Mouse (Mus musculus): ENCODE data around the gene Gucd1. TPM values are rescaled to one million over a fixed set of nuclear protein-coding genes. Genes with fewer than 3 reads are reported as not detected.

Gucd1 gene
- polyA plus RNA-seq, 1 experiment, result 87.2 TPM

- Histone ChIP-seq H3K27ac (ENCODE audit: insufficient read depth, low read length) (no peak overlapping the region), H3K27me3 (ENCODE audit: control insufficient read depth, insufficient read depth, low read length) (no peaks in the 10 kb centered on the region), H3K4me3 (ENCODE audit: extremely low read depth, insufficient read depth, insufficient read length) (no peak overlapping the region), H3K4me1 (ENCODE audit: control insufficient read depth, insufficient read depth, insufficient read length) (peaks cover 6% of the 10 kb centered on the region; the same call in 1 of the 2 replicates), H3K36me3 (ENCODE audit: control insufficient read depth, insufficient read depth, low read length) (peaks cover 8% of the 10 kb centered on the region; the same call in 1 of the 2 replicates)
- DNase-seq (ENCODE audit: low read depth in 1 of 2, low spot score in 2 of 2), result no peak
- 80% methylated on average over 7 of the region's 7 CpGs for WGBS
- TF ChIP-seq POLR2A (IDR thresholded peaks at IDR 0.05; ENCODE audit: low read depth, low read length), result no peak
- TF ChIP-seq CTCF (IDR thresholded peaks at IDR 0.05; ENCODE audit: extremely low read depth, insufficient read depth, insufficient read length, insufficient replicate concordance), result no peak
Measured at GRCm38 (mm10) chr10:75334175-75334574, 183.6 kb downstream of the Gucd1 start.

GRCm38 (mm10) chr10:75333176-75333776 lies 184.5 kb downstream of the Gucd1 start:
- no peaks in the 10 kb centered on the region for H3K27me3 ChIP-seq (ENCODE audit: control insufficient read depth, insufficient read depth, low read length)
- H3K27ac ChIP-seq (ENCODE audit: insufficient read depth, low read length), result no peak overlapping the region
- no peak overlapping the region for H3K4me3 ChIP-seq (ENCODE audit: extremely low read depth, insufficient read depth, insufficient read length)
- H3K36me3 ChIP-seq (ENCODE audit: control insufficient read depth, insufficient read depth, low read length), result peaks cover 8% of the 10 kb centered on the region; the same call in 1 of the 2 replicates
- whole genome bisulfite sequencing, result 92% methylated on average over 23 of the region's 23 CpGs
- no peak for TF ChIP-seq CTCF (IDR thresholded peaks at IDR 0.05; ENCODE audit: extremely low read depth, insufficient read depth, insufficient read length, insufficient replicate concordance)
- TF ChIP-seq POLR2A (IDR thresholded peaks at IDR 0.05; ENCODE audit: low read depth, low read length), result no peak
- no peak for DNase-seq (ENCODE audit: low read depth in 1 of 2, low spot score in 2 of 2)
- no peaks in the 10 kb centered on the region for H3K4me1 ChIP-seq (ENCODE audit: control insufficient read depth, insufficient read depth, insufficient read length)

GRCm38 (mm10) chr10:75332268-75332667 lies 185.5 kb downstream of the Gucd1 start:
- Histone ChIP-seq H3K36me3 (ENCODE audit: control insufficient read depth, insufficient read depth, low read length) (peaks cover 8% of the 10 kb centered on the region; the same call in 1 of the 2 replicates), H3K27me3 (ENCODE audit: control insufficient read depth, insufficient read depth, low read length) (no peaks in the 10 kb centered on the region), H3K4me3 (ENCODE audit: extremely low read depth, insufficient read depth, insufficient read length) (no peak overlapping the region), H3K4me1 (ENCODE audit: control insufficient read depth, insufficient read depth, insufficient read length) (peaks cover 4% of the 10 kb centered on the region), H3K27ac (ENCODE audit: insufficient read depth, low read length) (no peak overlapping the region)
- WGBS, result 91% methylated on average over 3 of the region's 3 CpGs
- no peak for DNase-seq (ENCODE audit: low read depth in 1 of 2, low spot score in 2 of 2)
- TF ChIP-seq CTCF (IDR thresholded peaks at IDR 0.05; ENCODE audit: extremely low read depth, insufficient read depth, insufficient read length, insufficient replicate concordance) (no peak), POLR2A (IDR thresholded peaks at IDR 0.05; ENCODE audit: low read depth, low read length) (no peak)

- H3K27ac ChIP-seq (ENCODE audit: insufficient read depth, low read length), result no peak overlapping the region
- no peak overlapping the region for H3K4me3 ChIP-seq (ENCODE audit: extremely low read depth, insufficient read depth, insufficient read length)
- no peaks in the 10 kb centered on the region for H3K27me3 ChIP-seq (ENCODE audit: control insufficient read depth, insufficient read depth, low read length)
- DNase-seq (ENCODE audit: low read depth in 1 of 2, low spot score in 2 of 2), result no peak
- TF ChIP-seq CTCF (IDR thresholded peaks at IDR 0.05; ENCODE audit: extremely low read depth, insufficient read depth, insufficient read length, insufficient replicate concordance) (no peak), POLR2A (IDR thresholded peaks at IDR 0.05; ENCODE audit: low read depth, low read length) (no peak)
- 87% methylated on average over 4 of the region's 4 CpGs for WGBS
- peaks cover 25% of the 10 kb centered on the region for H3K4me1 ChIP-seq (ENCODE audit: control insufficient read depth, insufficient read depth, insufficient read length)
- peaks cover 3% of the 10 kb centered on the region; the same call in 1 of the 2 replicates for H3K36me3 ChIP-seq (ENCODE audit: control insufficient read depth, insufficient read depth, low read length)
Measured at GRCm38 (mm10) chr10:75328201-75328704, 189.5 kb downstream of the Gucd1 start.

GRCm38 (mm10) chr10:75327081-75327480 lies 190.7 kb downstream of the Gucd1 start:
- peaks cover 25% of the 10 kb centered on the region for H3K4me1 ChIP-seq (ENCODE audit: control insufficient read depth, insufficient read depth, insufficient read length)
- H3K36me3 ChIP-seq (ENCODE audit: control insufficient read depth, insufficient read depth, low read length), result no peaks in the 10 kb centered on the region
- H3K4me3 ChIP-seq (ENCODE audit: extremely low read depth, insufficient read depth, insufficient read length), result no peak overlapping the region

GRCm38 (mm10) chr10:75326553-75326952 lies 191.2 kb downstream of the Gucd1 start:
- no peaks in the 10 kb centered on the region for H3K36me3 ChIP-seq (ENCODE audit: control insufficient read depth, insufficient read depth, low read length)
- WGBS, result 8% methylated on average over 3 of the region's 3 CpGs
- TF ChIP-seq POLR2A (IDR thresholded peaks at IDR 0.05; ENCODE audit: low read depth, low read length) (no peak), CTCF (IDR thresholded peaks at IDR 0.05; ENCODE audit: extremely low read depth, insufficient read depth, insufficient read length, insufficient replicate concordance) (no peak)

More at GRCm38 (mm10) chr10:75327081-75327480, 190.7 kb downstream of the Gucd1 start:
- DNase-seq (ENCODE audit: low read depth in 1 of 2, low spot score in 2 of 2), result no peak
- peak overlapping the region; percentile 42 for H3K27ac ChIP-seq (ENCODE audit: insufficient read depth, low read length)
- H3K27me3 ChIP-seq (ENCODE audit: control insufficient read depth, insufficient read depth, low read length), result no peaks in the 10 kb centered on the region
- WGBS, result 40% methylated on average over 11 of the region's 11 CpGs
- no peak for TF ChIP-seq CTCF (IDR thresholded peaks at IDR 0.05; ENCODE audit: extremely low read depth, insufficient read depth, insufficient read length, insufficient replicate concordance)
- no peak for TF ChIP-seq POLR2A (IDR thresholded peaks at IDR 0.05; ENCODE audit: low read depth, low read length)

GRCm38 (mm10) chr10:75325821-75326220 lies 192.0 kb downstream of the Gucd1 start:
- H3K4me1 ChIP-seq (ENCODE audit: control insufficient read depth, insufficient read depth, insufficient read length), result peaks cover 26% of the 10 kb centered on the region
- H3K27ac ChIP-seq (ENCODE audit: insufficient read depth, low read length), result no peak overlapping the region
- H3K4me3 ChIP-seq (ENCODE audit: extremely low read depth, insufficient read depth, insufficient read length), result no peak overlapping the region
- no peaks in the 10 kb centered on the region for H3K27me3 ChIP-seq (ENCODE audit: control insufficient read depth, insufficient read depth, low read length)
- TF ChIP-seq CTCF (IDR thresholded peaks at IDR 0.05; ENCODE audit: extremely low read depth, insufficient read depth, insufficient read length, insufficient replicate concordance), result no peak
- TF ChIP-seq POLR2A (IDR thresholded peaks at IDR 0.05; ENCODE audit: low read depth, low read length), result no peak
- no peak for DNase-seq (ENCODE audit: low read depth in 1 of 2, low spot score in 2 of 2)
- no peaks in the 10 kb centered on the region for H3K36me3 ChIP-seq (ENCODE audit: control insufficient read depth, insufficient read depth, low read length)
- WGBS, result 92% methylated on average over 23 of the region's 23 CpGs

More at GRCm38 (mm10) chr10:75326553-75326952, 191.2 kb downstream of the Gucd1 start:
- Histone ChIP-seq H3K4me1 (ENCODE audit: control insufficient read depth, insufficient read depth, insufficient read length) (peaks cover 25% of the 10 kb centered on the region), H3K27me3 (ENCODE audit: control insufficient read depth, insufficient read depth, low read length) (no peaks in the 10 kb centered on the region), H3K4me3 (ENCODE audit: extremely low read depth, insufficient read depth, insufficient read length) (no peak overlapping the region), H3K27ac (ENCODE audit: insufficient read depth, low read length) (peak overlapping the region; percentile 42)
- peak; percentile 75 for DNase-seq (ENCODE audit: low read depth in 1 of 2, low spot score in 2 of 2)
